Mouse (Mus musculus): Measurements from ENCODE around the gene Mbl2. TPM values are rescaled to one million over a fixed set of nuclear protein-coding genes. Genes with fewer than 3 reads are reported as not detected.

Mbl2 gene
- total RNA-seq, 2 experiments from 2014 or later = not detected

DNA sequence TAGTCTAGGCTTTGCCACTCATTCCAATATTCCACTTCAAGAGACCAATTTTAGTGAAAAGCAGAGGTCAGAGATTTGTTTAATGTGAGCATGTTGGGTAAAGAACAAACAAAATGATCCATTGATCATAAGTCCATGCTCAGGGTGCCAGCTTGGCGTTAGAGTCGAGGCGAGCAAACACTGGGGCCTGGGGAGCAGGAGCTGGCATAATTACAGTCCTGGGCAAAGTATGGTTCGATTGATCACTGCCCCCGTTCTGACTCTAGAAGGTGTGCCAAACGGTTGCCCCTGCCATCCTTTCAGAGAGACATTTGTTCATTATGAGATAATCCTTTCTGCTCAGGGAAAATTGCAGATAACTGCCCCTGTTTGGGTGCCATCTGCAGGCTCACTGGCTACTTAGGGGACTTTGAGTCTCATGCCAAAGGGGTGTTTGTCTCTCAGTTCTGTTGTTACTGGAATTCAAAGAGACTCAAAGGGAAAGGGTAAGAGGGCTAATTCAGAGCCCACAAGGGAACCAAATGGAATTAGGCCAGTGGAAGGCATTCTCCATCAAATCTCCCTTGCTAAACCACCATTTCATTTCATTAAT, 55.3 kb downstream of the Mbl2 start:
- no peak for DNase-seq (ENCODE audit: low spot score in 2 of 2)
- intact Hi-C loops (cut with DNase I) = no loop called here

Small RNA genes lying within 50 kb of the gene (microRNA-seq; reads per million reads assigned to microRNA genes)
- gene Gm24108 = 0 reads per million in 2 experiments

Other genes starting within 250 kb of the Mbl2 start
- gene Trpd52l3, start 229.2 kb upstream of the Mbl2 start, total RNA-seq (2021) = not detected
- gene Uhrf2, start 202.4 kb upstream of the Mbl2 start, total RNA-seq (2021) = 10 to 100 TPM; 46.5 to 55.3 TPM
- gene Gldc, start 57.5 kb upstream of the Mbl2 start, total RNA-seq (2021) = 10 to 100 TPM; 18.1 to 18.2 TPM